Mouse (Mus musculus) kidney, embryonic 14.5 days (tissue): ENCODE measurements around the gene Supt20. TPM values are rescaled to one million over a fixed set of nuclear protein-coding genes. Genes with fewer than 3 reads are reported as not detected.
"Not testable (repeated sequence)": the region's sequence is repeated elsewhere in the genome, so short reads cannot be mapped to it uniquely, and the experiment has no call there.

Experiments used
- ATAC-seq: fragments of 200-750 bp; cut with Nextera tagmentation; 2 replicates; pipeline ENCODE4 v1.8.0; 2017; ENCODE audit warnings: moderate number of reproducible peaks, mild to moderate bottlenecking, moderate TSS enrichment, moderate library complexity; ENCODE audit not compliant: low FRiP score, low TSS enrichment
- H3K27ac ChIP-seq: fragments of 300-500 bp; sonication (generic); 2 replicates; pipeline ENCODE4 v1.5.1; 2014; ENCODE audit warnings: low read depth, mild to moderate bottlenecking, low read length, moderate library complexity, mixed read lengths
- H3K27me3 ChIP-seq: fragments of 300-500 bp; sonication (generic); 2 replicates; pipeline ENCODE4 v1.6.1; 2014; ENCODE audit warnings: mild to moderate bottlenecking, low read length; ENCODE audit not compliant: control insufficient read depth, insufficient read depth
- H3K36me3 ChIP-seq: fragments of 300-500 bp; sonication (generic); 2 replicates; pipeline ENCODE4 v1.6.1; 2014; ENCODE audit warnings: low read length, mixed read lengths; ENCODE audit not compliant: control insufficient read depth, insufficient read depth
- H3K4me1 ChIP-seq: fragments of 300-500 bp; sonication (generic); 2 replicates; pipeline ENCODE4 v1.6.1; 2014; ENCODE audit warnings: low read length, mixed read lengths; ENCODE audit not compliant: control insufficient read depth, insufficient read depth
- H3K4me2 ChIP-seq: fragments of 300-500 bp; sonication (generic); replicated peaks from 2 replicates; pipeline ENCODE4 v1.6.1; 2014; ENCODE audit warnings: low read depth, mild to moderate bottlenecking, low read length
- H3K4me3 ChIP-seq: fragments of 300-500 bp; sonication (generic); 2 replicates; pipeline ENCODE4 v1.5.1; 2014; ENCODE audit warnings: mild to moderate bottlenecking, low read length
- H3K9ac ChIP-seq: fragments of 300-500 bp; sonication (generic); 2 replicates; pipeline ENCODE4 v1.6.1; 2014; ENCODE audit warnings: low read depth, mild to moderate bottlenecking, low read length, moderate library complexity
- H3K9me3 ChIP-seq: fragments of 300-500 bp; sonication (generic); 2 replicates; pipeline ENCODE4 v1.6.1; 2016; ENCODE audit warnings: low read length; ENCODE audit not compliant: control insufficient read depth
- WGBS: fragments of 180-500 bp; shearing (Covaris S2); extraction: QIAGEN DNeasy Blood & Tissue Kit; methylation state at CpG from one replicate; pipeline ENCODE4 v1.1.7; 2014; 5-methylcytosine and 5-hydroxymethylcytosine counted together
- polyA plus RNA-seq: library from polyadenylated mRNA; unstranded; fragments of >200 nt; fragmentation: Nextera tagmentation; extraction: Ambion mirVana; gene quantifications from 2 replicates; pipeline ENCODE4 v1.2.1, GENCODE M21; 2014

The Supt20 gene
- polyA plus RNA-seq, 1 experiment from 2014 or later: 121 TPM

DNA sequence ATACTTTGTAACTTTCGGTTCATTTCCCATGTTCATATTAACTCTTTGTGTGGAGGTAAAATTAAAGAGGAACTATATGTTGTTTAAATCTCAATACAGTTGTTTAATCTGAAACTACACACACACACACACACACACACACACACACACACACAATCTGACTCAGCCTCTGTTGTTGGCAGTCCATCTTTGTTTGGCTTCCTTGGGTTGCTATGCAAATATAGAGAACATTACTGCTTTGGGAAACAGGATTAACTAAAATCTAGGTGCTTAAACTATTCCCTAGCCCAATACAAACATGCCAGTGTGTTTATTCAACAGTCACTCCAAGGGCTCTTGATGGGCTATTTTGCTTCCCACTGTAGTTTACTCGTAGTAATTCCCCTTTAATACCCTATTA is 5.4 kb upstream of the Supt20 start:
- Histone ChIP-seq H3K27ac (no peak overlapping the region), H3K36me3 (no peaks in the 10 kb centered on the region), H3K4me3 (no peak overlapping the region), H3K9ac (no peak overlapping the region), H3K4me1 (no peaks in the 10 kb centered on the region), H3K9me3 (no peaks in the 10 kb centered on the region), H3K27me3 (no peaks in the 10 kb centered on the region), H3K4me2 (no peak overlapping the region)
- no peak for ATAC-seq
- WGBS: 65% methylated on average over 2 of the region's 2 CpGs

DNA sequence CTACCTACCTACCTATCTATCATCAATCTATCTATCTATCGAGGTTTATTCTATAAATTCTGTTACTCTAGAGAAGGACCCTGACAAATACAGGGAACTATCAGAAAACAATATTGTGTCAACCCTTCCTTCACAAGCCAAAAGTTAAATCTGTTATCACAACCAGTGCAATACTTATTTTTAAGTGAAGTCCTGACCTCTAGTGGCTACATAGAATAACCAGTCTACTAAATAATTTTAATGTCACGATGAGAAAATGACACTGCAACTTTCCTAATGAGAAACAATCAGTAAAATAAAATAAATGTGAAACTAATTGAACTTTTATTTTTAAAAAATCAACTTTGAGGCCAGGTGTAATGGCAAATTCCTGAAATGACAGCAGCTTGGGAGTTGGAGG is 3.5 kb upstream of the Supt20 start:
- H3K4me2 ChIP-seq: no peak overlapping the region
- no peaks in the 10 kb centered on the region for H3K9me3 ChIP-seq
- H3K27me3 ChIP-seq: no peaks in the 10 kb centered on the region
- no peaks in the 10 kb centered on the region for H3K36me3 ChIP-seq
- no peak overlapping the region for H3K4me3 ChIP-seq
- ATAC-seq: no peak
- H3K4me1 ChIP-seq: no peaks in the 10 kb centered on the region
- WGBS: 52% methylated on average over 2 of the region's 2 CpGs
- no peak overlapping the region for H3K9ac ChIP-seq
- no peak overlapping the region for H3K27ac ChIP-seq

DNA sequence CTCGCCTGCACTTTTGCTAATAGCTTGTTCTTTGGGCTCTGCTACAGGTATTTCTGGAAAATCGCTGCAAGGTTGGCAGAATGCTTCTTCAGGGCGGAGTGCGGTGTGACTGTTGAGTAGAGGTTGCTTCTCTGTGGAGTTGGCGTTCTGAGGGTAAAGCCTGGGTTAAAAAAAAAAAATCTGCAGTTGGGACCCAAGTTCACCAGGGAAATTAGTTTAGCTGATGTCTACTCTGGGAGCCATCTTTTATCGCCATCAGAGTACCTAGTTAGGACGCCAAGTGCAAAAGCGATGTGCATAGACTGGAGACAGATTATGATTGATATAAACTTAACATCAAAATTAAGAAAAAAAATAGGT is 429 bp downstream of the Supt20 start:
- H3K27ac ChIP-seq: peak overlapping the region; percentile 89
- H3K4me3 ChIP-seq: peak overlapping the region; percentile 80
- under 1% methylated on average over 8 of the region's 8 CpGs for WGBS
- no peaks in the 10 kb centered on the region for H3K4me1 ChIP-seq
- H3K36me3 ChIP-seq: peaks cover 29% of the 10 kb centered on the region
- no peak for ATAC-seq
- H3K4me2 ChIP-seq: peak overlapping the region; percentile 57
- H3K9me3 ChIP-seq: no peaks in the 10 kb centered on the region
- peak overlapping the region; percentile 73 for H3K9ac ChIP-seq
- no peaks in the 10 kb centered on the region for H3K27me3 ChIP-seq

DNA sequence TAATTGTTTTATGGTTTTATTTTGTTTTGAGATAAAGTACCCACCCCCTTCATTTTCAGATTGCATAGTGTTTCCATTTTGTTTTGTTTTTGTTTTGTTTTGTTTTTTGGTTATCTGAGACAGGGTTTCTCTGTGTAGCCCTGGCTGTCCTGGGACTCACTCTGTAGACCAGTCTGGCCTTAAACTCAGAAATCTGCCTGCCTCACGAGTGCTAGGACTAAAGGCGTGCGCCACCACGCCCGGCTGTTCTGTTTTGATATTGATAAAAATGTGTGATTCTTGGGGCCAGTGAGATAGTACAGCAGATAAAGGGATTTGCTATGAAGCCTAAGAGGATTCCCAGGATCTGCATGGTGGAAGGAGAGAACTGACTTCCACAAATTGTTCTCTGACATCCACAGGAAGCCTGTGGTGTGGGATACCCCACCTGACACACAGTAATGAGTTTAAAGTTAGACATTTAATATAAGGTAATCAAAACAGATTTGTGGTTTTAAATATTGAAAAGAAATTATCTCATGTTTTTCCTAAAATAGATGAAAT is 7.2 kb downstream of the Supt20 start:
- no peaks in the 10 kb centered on the region for H3K27me3 ChIP-seq
- H3K4me1 ChIP-seq: no peaks in the 10 kb centered on the region
- 80% methylated on average over 5 of the region's 5 CpGs for WGBS
- no peak overlapping the region for H3K4me3 ChIP-seq
- no peak for ATAC-seq
- H3K27ac ChIP-seq: no peak overlapping the region
- H3K9me3 ChIP-seq: no peaks in the 10 kb centered on the region
- peaks cover 77% of the 10 kb centered on the region for H3K36me3 ChIP-seq
- no peak overlapping the region for H3K9ac ChIP-seq
- H3K4me2 ChIP-seq: no peak overlapping the region

DNA sequence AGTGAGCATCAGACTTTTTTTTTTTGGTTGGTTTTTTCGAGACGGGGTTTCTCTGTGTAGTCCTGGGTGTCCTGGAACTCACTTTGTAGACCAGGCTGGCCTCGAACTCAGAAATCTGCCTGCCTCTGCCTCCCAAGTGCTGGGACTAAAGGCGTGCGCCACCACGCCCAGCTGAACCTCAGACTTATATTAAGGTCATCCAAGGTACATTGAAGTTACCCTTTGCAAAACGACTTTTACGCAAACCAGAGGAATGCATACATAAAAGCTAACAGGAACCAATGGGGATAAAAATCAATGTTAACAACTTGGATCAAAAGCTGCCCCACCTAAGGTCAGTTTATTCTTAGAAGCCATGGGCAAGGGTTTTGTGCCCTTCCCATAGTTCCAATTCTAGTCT is 11.5 kb downstream of the Supt20 start:
- peaks cover 82% of the 10 kb centered on the region for H3K36me3 ChIP-seq

DNA sequence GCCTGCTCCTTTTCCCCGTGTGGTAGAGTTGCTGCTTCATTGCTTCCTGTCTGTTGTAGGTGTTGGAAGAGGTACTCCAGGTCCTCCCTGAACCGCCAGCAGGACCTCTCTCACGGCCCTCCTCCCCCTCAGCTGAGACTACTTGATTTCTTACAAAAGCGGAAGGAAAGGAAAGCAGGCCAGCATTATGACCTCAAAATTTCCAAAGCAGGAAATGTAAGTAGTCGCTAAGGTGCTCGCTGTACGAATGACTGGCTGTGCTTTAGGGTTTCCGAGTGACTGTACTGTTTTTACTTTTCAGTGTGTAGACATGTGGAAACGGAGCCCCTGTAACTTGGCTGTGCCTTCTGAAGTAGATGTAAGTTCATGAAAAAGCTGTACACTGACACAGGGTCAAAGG is 16.4 kb downstream of the Supt20 start:
- no peak overlapping the region for H3K27ac ChIP-seq
- no peaks in the 10 kb centered on the region for H3K27me3 ChIP-seq
- no peaks in the 10 kb centered on the region for H3K9me3 ChIP-seq
- peaks cover 85% of the 10 kb centered on the region for H3K36me3 ChIP-seq
- 85% methylated on average over 9 of the region's 9 CpGs for WGBS
- no peak overlapping the region for H3K9ac ChIP-seq
- H3K4me2 ChIP-seq: no peak overlapping the region
- H3K4me1 ChIP-seq: no peaks in the 10 kb centered on the region
- no peak overlapping the region for H3K4me3 ChIP-seq
- no peak for ATAC-seq

More for the DNA sequence above, 11.5 kb downstream of the Supt20 start:
- H3K27ac ChIP-seq, ATAC-seq, H3K4me3 ChIP-seq, H3K27me3 ChIP-seq, H3K4me2 ChIP-seq, H3K9ac ChIP-seq, H3K9me3 ChIP-seq, H3K4me1 ChIP-seq: not testable (repeated sequence)
- 97% methylated on average over 8 of the region's 8 CpGs for WGBS

DNA sequence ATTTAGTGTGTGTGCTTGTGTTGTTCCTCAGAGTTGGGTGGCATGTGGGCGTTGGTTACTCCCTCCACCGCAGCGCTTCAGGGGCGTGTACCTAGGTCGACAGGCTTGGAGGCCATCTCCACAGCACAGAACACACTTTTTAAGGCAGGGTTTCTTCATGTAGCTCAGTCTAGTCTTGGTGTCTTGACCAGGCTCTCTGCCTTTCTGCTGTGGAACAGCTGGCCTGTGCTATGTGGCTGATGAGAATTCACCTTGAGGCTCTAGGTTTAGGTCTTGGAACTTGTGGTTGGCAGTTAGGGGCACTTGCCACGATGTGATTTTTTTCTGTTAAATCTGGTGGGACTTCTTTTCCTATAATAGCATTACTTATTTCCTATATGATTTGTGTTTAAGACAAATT is 21.6 kb downstream of the Supt20 start, which contains the start of gene Gm21958:
Gene Gm21958, minus strand, starts transcription at position 101 of the 400 bp plus-strand sequence.
- WGBS: 91% methylated on average over 6 of the region's 6 CpGs
- Histone ChIP-seq H3K4me3 (no peak within 1 kb of the TSS), H3K9ac (no peak within 1 kb of the TSS), H3K4me1 (no peaks in the 10 kb centered on the region), H3K27me3 (no peaks in the 10 kb centered on the region), H3K36me3 (peaks cover 81% of the 10 kb centered on the region), H3K4me2 (no peak within 1 kb of the TSS), H3K27ac (no peak within 1 kb of the TSS), H3K9me3 (no peaks in the 10 kb centered on the region)
- no peak for ATAC-seq

DNA sequence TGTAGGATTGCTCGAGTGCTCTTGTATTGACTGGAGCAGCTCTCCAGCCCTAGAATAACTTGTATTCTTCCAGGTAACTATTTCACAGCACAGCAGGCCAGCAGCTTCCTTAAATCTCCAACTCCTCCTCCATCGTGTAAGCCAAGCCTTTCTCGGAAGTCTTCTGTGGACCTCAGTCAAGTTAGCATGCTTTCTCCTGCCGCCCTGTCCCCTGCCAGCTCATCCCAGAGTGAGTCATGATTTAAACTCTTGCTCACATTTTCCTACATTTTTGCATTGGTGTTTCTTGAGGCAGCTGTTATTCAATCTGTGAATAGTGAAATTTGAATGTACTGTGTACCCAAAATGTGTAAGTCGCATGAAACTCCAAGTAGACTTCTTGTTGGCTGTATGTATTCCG is 22.9 kb downstream of the Supt20 start:
- Histone ChIP-seq H3K9me3 (no peaks in the 10 kb centered on the region), H3K36me3 (peaks cover 77% of the 10 kb centered on the region), H3K27me3 (no peaks in the 10 kb centered on the region), H3K4me1 (no peaks in the 10 kb centered on the region), H3K9ac (no peak overlapping the region), H3K4me2 (no peak overlapping the region), H3K27ac (no peak overlapping the region), H3K4me3 (no peak overlapping the region)
- 90% methylated on average over 6 of the region's 6 CpGs for WGBS
- ATAC-seq: no peak

DNA sequence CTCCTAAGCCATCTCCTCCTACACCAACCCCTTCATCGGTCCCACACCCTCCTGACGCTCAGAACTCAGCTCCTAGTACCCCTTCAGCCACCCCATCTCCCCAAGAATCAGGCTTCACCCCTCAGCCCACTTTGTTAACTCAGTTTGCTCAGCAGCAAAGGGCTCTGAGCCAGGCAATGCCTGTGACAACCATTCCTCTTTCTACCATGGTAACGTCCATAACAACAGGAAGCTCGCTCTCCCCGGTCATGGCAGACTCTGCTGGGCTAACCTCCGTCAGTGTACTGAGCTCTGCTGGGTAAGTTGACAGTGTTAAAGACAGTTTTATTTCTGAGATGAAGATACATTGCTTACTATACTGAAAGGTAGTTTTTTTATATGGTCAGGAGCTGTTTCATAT is 24.7 kb downstream of the Supt20 start:
- H3K9me3 ChIP-seq: no peaks in the 10 kb centered on the region
- H3K4me2 ChIP-seq: no peak overlapping the region
- peaks cover 76% of the 10 kb centered on the region for H3K36me3 ChIP-seq
- H3K4me3 ChIP-seq: no peak overlapping the region
- H3K4me1 ChIP-seq: no peaks in the 10 kb centered on the region
- 86% methylated on average over 6 of the region's 6 CpGs for WGBS
- no peak for ATAC-seq
- no peaks in the 10 kb centered on the region for H3K27me3 ChIP-seq
- no peak overlapping the region for H3K9ac ChIP-seq
- H3K27ac ChIP-seq: no peak overlapping the region
